8 mouse cellular contexts compared by ENCODE assay signal in the genomic region with DNA sequence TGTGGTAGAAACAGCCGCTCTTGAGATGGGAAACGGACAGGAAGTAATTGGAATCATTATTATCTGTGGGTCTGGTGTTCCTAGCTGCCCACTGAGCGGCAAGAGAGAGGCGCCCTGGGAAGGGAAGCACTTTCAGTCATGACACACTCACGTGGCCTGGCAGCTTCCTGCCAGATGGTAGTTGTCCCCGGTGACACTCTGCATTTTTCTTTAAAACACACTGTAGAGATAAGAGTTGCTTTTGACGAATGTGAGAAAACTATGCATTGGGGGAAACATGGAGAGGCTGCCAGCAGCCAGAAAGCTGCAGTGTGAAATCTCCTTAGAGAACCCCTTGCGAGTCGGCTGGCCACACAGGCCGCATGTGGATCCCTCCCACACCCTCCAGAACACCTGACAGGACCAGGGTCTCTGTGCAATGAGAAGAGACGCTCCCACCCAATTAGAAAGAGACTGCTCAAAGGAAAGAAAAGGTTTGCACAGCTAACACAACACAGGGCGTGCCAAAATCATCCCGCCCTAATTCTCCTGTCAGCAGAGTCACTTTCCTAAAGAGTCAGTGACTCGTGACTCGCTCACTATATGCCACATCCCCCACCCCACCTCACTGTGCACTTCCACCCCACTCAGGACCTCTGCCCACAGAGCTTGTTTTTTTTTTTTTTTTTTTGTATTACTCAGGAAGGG.
DNase-seq lines count a peak whose midpoint lies in the region; ATAC-seq lines count a peak whose summit lies in the region.
"Had no signal": no experiment of that assay in that cellular context is flagged by ENCODE, and none has a peak within 500 bp of the region (broad histone marks: within the 10 kb centered on the region; RNA-seq: fewer than 3 reads in every experiment).

No protein-coding gene starts in this region.

- H3K9me3 ChIP-seq in intestine, embryonic 14.5 days (ENCODE audit: control insufficient read depth, low read length), result no peaks in the 10 kb centered on the region
- H3K9me3 ChIP-seq: limb, embryonic 12.5 days had no signal

- peak; percentile 39; the same call in 1 of the 2 replicates for ATAC-seq in intestine, embryonic 14.5 days (replicated peaks; ENCODE audit: low FRiP score, low TSS enrichment, low read depth)

- DNase-seq in retina, postnatal 1 day, result peak; percentile 46
- DNase-seq in retina, embryonic 14.5 days (ENCODE audit: low spot score), result no peak
- peak; percentile 34 for DNase-seq in frontal cortex, postnatal 10 days (ENCODE audit: low spot score in 2 of 2)
- DNase-seq in intestine, embryonic 14.5 days (ENCODE audit: low spot score), result no peak
- DNase-seq in lung, postnatal 4 days, result peak; percentile 67 to 90
- peak; percentile 72 to 82 for DNase-seq in thymus, postnatal 36 days
- no peak for DNase-seq in urinary bladder, adult 2 months (ENCODE audit: low spot score)

- H3K27ac ChIP-seq in intestine, embryonic 14.5 days (ENCODE audit: low read depth), result 0 out of 2 replicates have a peak overlapping the region, but pooled peaks have one; percentile 20
- H3K27ac ChIP-seq: limb, embryonic 12.5 days had no signal

- H3K4me2 ChIP-seq in intestine, embryonic 14.5 days (ENCODE audit: low read length), result 0 out of 2 replicates have a peak overlapping the region, but pooled peaks have one; percentile 13
- H3K4me2 ChIP-seq: limb, embryonic 12.5 days had no signal

- no peak overlapping the region for H3K9ac ChIP-seq in intestine, embryonic 14.5 days (ENCODE audit: low read length)
- H3K9ac ChIP-seq: limb, embryonic 12.5 days had no signal

- H3K27me3 ChIP-seq in intestine, embryonic 14.5 days (replicated peaks; ENCODE audit: control insufficient read depth, insufficient read depth, low read length), result no peaks in the 10 kb centered on the region

- no peak overlapping the region for H3K4me3 ChIP-seq in intestine, embryonic 14.5 days (ENCODE audit: low read depth, low read length)
- H3K4me3 ChIP-seq: limb, embryonic 12.5 days had no signal

- H3K36me3 ChIP-seq in intestine, embryonic 14.5 days (ENCODE audit: control insufficient read depth, insufficient read depth, low read length), result no peaks in the 10 kb centered on the region
- H3K36me3 ChIP-seq: limb, embryonic 12.5 days had no signal

- H3K4me1 ChIP-seq in intestine, embryonic 14.5 days (replicated peaks; ENCODE audit: control insufficient read depth, insufficient read depth, low read length), result peaks cover 25% of the 10 kb centered on the region

- 25% methylated on average over 15 of the region's 15 CpGs for WGBS in intestine, embryonic 14.5 days

Comparison
In these comparisons a context has a peak if more than half of its experiments do, and no peak if none do; other contexts are left out.
1. DNase-seq: peak in retina, postnatal 1 day (single experiment), frontal cortex, postnatal 10 days (2 of 2), lung, postnatal 4 days (2 of 2) and thymus, postnatal 36 days (2 of 2); none in retina, embryonic 14.5 days (single experiment), intestine, embryonic 14.5 days (single experiment) and urinary bladder, adult 2 months (single experiment).